Comparison of ENCODE assay signal across 11 mouse cellular contexts in the genomic region with DNA sequence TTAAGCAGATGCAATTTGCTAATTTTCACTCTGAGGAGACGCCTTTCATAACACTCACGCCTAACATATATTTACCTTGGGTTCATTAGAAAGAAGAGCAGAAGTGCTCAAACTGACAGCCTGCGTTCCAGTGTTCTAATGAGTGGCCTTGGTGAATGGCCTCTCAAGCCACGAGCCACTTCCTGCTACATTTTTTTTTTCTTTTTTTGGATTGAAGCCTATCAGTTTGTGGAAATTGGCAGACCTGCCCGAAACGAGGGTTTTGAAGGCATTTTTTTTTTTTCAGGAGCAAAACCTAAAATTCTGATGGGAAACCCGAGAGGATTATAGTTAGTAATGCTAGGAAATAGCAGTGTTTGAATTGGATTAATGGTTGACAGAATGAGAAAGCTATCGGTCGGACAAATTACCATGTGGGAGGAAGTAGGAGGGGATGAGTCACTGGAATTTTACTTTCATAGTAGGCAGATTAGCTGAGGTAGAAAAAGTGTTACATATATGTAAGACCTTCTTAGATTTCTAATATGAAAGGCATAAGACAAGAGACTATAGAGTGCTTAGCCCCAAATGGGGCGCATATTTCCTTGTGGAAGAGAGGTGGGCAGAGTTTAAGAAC.
DNase-seq lines count a peak whose midpoint lies in the region; ATAC-seq and TF ChIP-seq lines count a peak whose summit lies in the region.
"Had no signal": no experiment of that assay in that cellular context is flagged by ENCODE, and none has a peak within 500 bp of the region (broad histone marks: within the 10 kb centered on the region; RNA-seq: fewer than 3 reads in every experiment).

No protein-coding gene starts in this region.

- ATAC-seq in hematopoietic stem cell, adult 5-6 weeks (replicated peaks in 1 of 2; ENCODE audit: insufficient read depth in 1 of 2, low FRiP score in 2 of 2, low TSS enrichment in 1 of 2, low read depth in 1 of 2, poor library complexity in 2 of 2, severe bottlenecking in 2 of 2): peak; percentile 38 to 62; a peak in 3 of 4 replicates
- ATAC-seq in forebrain, postnatal 0 days: no peak
- ATAC-seq: midbrain, embryonic 15.5 days had no signal

- no peak overlapping the region for H3K27ac ChIP-seq in liver, adult 2 months (replicated peaks; ENCODE audit: insufficient read depth, low read depth, low read length)
- no peak overlapping the region for H3K27ac ChIP-seq in forebrain, postnatal 0 days (ENCODE audit: low read depth, low read length)
- H3K27ac ChIP-seq: midbrain, embryonic 15.5 days had no signal

- H3K36me3 ChIP-seq in liver, adult 2 months (ENCODE audit: control insufficient read depth, insufficient read depth, low read length): no peaks in the 10 kb centered on the region
- no peaks in the 10 kb centered on the region for H3K36me3 ChIP-seq in forebrain, postnatal 0 days (ENCODE audit: insufficient read depth)
- H3K36me3 ChIP-seq: midbrain, embryonic 15.5 days had no signal

- no peaks in the 10 kb centered on the region for H3K4me1 ChIP-seq in liver, adult 2 months (ENCODE audit: control insufficient read depth, insufficient read depth, low read length)
- H3K4me1 ChIP-seq in forebrain, postnatal 0 days (ENCODE audit: insufficient read depth): no peaks in the 10 kb centered on the region

- H3K4me2 ChIP-seq in forebrain, postnatal 0 days (ENCODE audit: low read depth): no peak overlapping the region
- H3K4me2 ChIP-seq: midbrain, embryonic 15.5 days had no signal

- no peaks in the 10 kb centered on the region for H3K79me2 ChIP-seq in liver, adult 2 months (ENCODE audit: control insufficient read depth, insufficient read depth, low read length)

- TF ChIP-seq POLR2A in liver, adult 2 months (IDR thresholded peaks at IDR 0.05; ENCODE audit: extremely low read depth, insufficient read depth, low read length): no peak

- 13% methylated on average over 10 of the region's 10 CpGs for WGBS in liver, adult 2 months
- 62% methylated on average over 10 of the region's 10 CpGs for WGBS in forebrain, postnatal 0 days

- peak; percentile 39 for DNase-seq in liver, adult 2 months (ENCODE audit: extremely low read depth, low read depth, low spot score)
- DNase-seq in liver: no peak
- DNase-seq in lung, postnatal 10 days: peak; percentile 25
- DNase-seq in yolk sac, embryonic 10.5 days (ENCODE audit: low spot score): peak; percentile 14
- no peak for DNase-seq in urinary bladder, postnatal 4 days (ENCODE audit: low spot score in 2 of 2)
- DNase-seq in forebrain, postnatal 0 days: no peak
- DNase-seq: heart, postnatal 4 days; kidney, postnatal 36 days had no signal

- no peaks in the 10 kb centered on the region for H3K9me3 ChIP-seq in forebrain, postnatal 0 days (ENCODE audit: low read length)
- H3K9me3 ChIP-seq: midbrain, embryonic 15.5 days had no signal

- no peak overlapping the region for H3K9ac ChIP-seq in liver, adult 2 months (ENCODE audit: low read depth, low read length)
- H3K9ac ChIP-seq in forebrain, postnatal 0 days: no peak overlapping the region
- H3K9ac ChIP-seq: midbrain, embryonic 15.5 days had no signal

- H3K27me3 ChIP-seq in liver, adult 2 months (ENCODE audit: control insufficient read depth, insufficient read depth, low read length): 0 out of 2 replicates have a peak, but pooled peaks cover 2% of the 10 kb centered on the region
- H3K27me3 ChIP-seq in forebrain, postnatal 0 days (ENCODE audit: insufficient read depth, low read length): no peaks in the 10 kb centered on the region
- H3K27me3 ChIP-seq: midbrain, embryonic 15.5 days had no signal

- no peak for TF ChIP-seq CTCF in liver, adult 2 months (IDR thresholded peaks at IDR 0.05; ENCODE audit: low read depth, low read length)
- TF ChIP-seq CTCF in forebrain, postnatal 0 days (IDR thresholded peaks at IDR 0.05; ENCODE audit: low read depth): no peak

- H3K4me3 ChIP-seq in liver, adult 2 months (ENCODE audit: insufficient read depth, low read depth, low read length): no peak overlapping the region
- H3K4me3 ChIP-seq in forebrain, postnatal 0 days (ENCODE audit: low read depth, low read length): no peak overlapping the region
- H3K4me3 ChIP-seq: erythroblast, embryonic 14.5 days; midbrain, embryonic 15.5 days had no signal

Comparison
In these comparisons a context has a peak if more than half of its experiments do, and no peak if none do; other contexts are left out.
1. DNase-seq: peak in liver, adult 2 months (single experiment), lung, postnatal 10 days (single experiment) and yolk sac, embryonic 10.5 days (single experiment); none in liver (single experiment), urinary bladder, postnatal 4 days (0 of 2) and forebrain, postnatal 0 days (single experiment).